Mouse (Mus musculus): ENCODE results near the gene Fxyd1. TPM values are rescaled to one million over a fixed set of nuclear protein-coding genes. Genes with fewer than 3 reads are reported as not detected.

The Fxyd1 gene
- total RNA-seq, 4 experiments from 2014 or later = 80.5 to 263 (median 172) TPM

- DNase-seq (ENCODE audit: low spot score in 2 of 2) = peak in 1 of 2 experiments; percentile 60
Measured at GRCm38 (mm10) chr7:31077885-31078445, 21.0 kb upstream of the Fxyd1 start.

GRCm38 (mm10) chr7:31077470-31077869 is 20.5 kb upstream of the Fxyd1 start:
- DNase-seq (ENCODE audit: low spot score in 2 of 2) = peak; percentile 56 to 77

GRCm38 (mm10) chr7:31076492-31076891 is 19.5 kb upstream of the Fxyd1 start, which contains the start of gene Fxyd3:
TSS of gene Fxyd3 (minus strand) at chr7:31076704.
- no peak for DNase-seq (ENCODE audit: low spot score in 2 of 2)

GRCm38 (mm10) chr7:31074713-31075069 is 17.7 kb upstream of the Fxyd1 start:
- peak in 1 of 2 experiments; percentile 66 for DNase-seq (ENCODE audit: low spot score in 2 of 2)

- no peak for DNase-seq (ENCODE audit: low spot score in 2 of 2)
Measured at GRCm38 (mm10) chr7:31074061-31074712, 17.2 kb upstream of the Fxyd1 start.

- DNase-seq (ENCODE audit: low spot score in 2 of 2) = no peak
Measured at GRCm38 (mm10) chr7:31073546-31073945, 16.5 kb upstream of the Fxyd1 start.

GRCm38 (mm10) chr7:31072326-31072725 is 15.3 kb upstream of the Fxyd1 start:
- DNase-seq (ENCODE audit: low spot score in 2 of 2) = no peak

GRCm38 (mm10) chr7:31070324-31070723 is 13.3 kb upstream of the Fxyd1 start:
- no peak for DNase-seq (ENCODE audit: low spot score in 2 of 2)

- no peak for DNase-seq (ENCODE audit: low spot score in 2 of 2)
Measured at GRCm38 (mm10) chr7:31069491-31069890, 12.5 kb upstream of the Fxyd1 start.

- DNase-seq (ENCODE audit: low spot score in 2 of 2) = peak; percentile 48 to 52
Measured at GRCm38 (mm10) chr7:31067836-31068235, 10.8 kb upstream of the Fxyd1 start.

- DNase-seq (ENCODE audit: low spot score in 2 of 2) = no peak
Measured at GRCm38 (mm10) chr7:31063074-31063560, 6.1 kb upstream of the Fxyd1 start.

- no peak for DNase-seq (ENCODE audit: low spot score in 2 of 2)
Measured at GRCm38 (mm10) chr7:31060621-31061010, 3.6 kb upstream of the Fxyd1 start.

- no peak for DNase-seq (ENCODE audit: low spot score in 2 of 2)
Measured at GRCm38 (mm10) chr7:31059919-31060620, 3.1 kb upstream of the Fxyd1 start.

GRCm38 (mm10) chr7:31059108-31059507 is 2.1 kb upstream of the Fxyd1 start, which contains the start of gene Lgi4:
TSS of gene Lgi4 (plus strand) at chr7:31059342.
- peak; percentile 83 to 87 for DNase-seq (ENCODE audit: low spot score in 2 of 2)

- DNase-seq (ENCODE audit: low spot score in 2 of 2) = no peak
Measured at GRCm38 (mm10) chr7:31058211-31058610, 1.2 kb upstream of the Fxyd1 start.

- DNase-seq (ENCODE audit: low spot score in 2 of 2) = no peak
Measured at GRCm38 (mm10) chr7:31057730-31058129, 731 bp upstream of the Fxyd1 start.

GRCm38 (mm10) chr7:31056448-31056847 is 551 bp downstream of the Fxyd1 start:
- no peak for DNase-seq (ENCODE audit: low spot score in 2 of 2)

- DNase-seq (ENCODE audit: low spot score in 2 of 2) = no peak
Measured at GRCm38 (mm10) chr7:31055883-31056282, 1.1 kb downstream of the Fxyd1 start.

GRCm38 (mm10) chr7:31055354-31055824 is 1.6 kb downstream of the Fxyd1 start:
- DNase-seq (ENCODE audit: low spot score in 2 of 2) = no peak

- no peak for DNase-seq (ENCODE audit: low spot score in 2 of 2)
Measured at GRCm38 (mm10) chr7:31054661-31055320, 2.2 kb downstream of the Fxyd1 start.

- DNase-seq (ENCODE audit: low spot score in 2 of 2) = no peak
Measured at GRCm38 (mm10) chr7:31053882-31054447, 3.0 kb downstream of the Fxyd1 start.
